Mouse (Mus musculus) CD4-positive, CD25-positive, alpha-beta regulatory T cell, adult 9 weeks (primary cell): ENCODE measurements around the gene Cldn34a. TPM values are rescaled to one million over a fixed set of nuclear protein-coding genes. Genes with fewer than 3 reads are reported as not detected.

Experiments
- polyA plus RNA-seq: library from polyadenylated mRNA; unstranded; fragments of 100-300 nt; shearing (Covaris generic); gene quantifications from one replicate; pipeline ENCODE4 v1.2.1, GENCODE M21; 2017

Gene Cldn34a
- polyA plus RNA-seq = not detected

DNA sequence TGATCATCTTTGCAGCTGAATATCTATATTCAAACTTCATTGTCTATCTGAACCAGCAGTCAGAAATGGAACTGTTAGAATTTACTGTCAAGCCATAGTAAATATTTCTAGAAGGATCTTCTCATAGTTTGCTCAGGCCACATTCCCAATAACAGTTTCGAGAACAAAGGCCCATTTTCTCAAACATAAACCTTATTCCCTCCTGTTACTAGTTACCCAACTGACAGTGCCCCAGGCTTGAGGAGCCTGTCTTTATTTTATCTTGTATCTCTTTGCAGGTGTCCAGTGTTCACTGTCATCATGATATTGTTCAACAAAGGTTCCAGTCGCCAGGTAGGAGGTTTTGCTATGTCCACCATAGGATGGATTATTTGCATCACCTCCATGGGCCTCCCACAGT is at the start of gene Cldn34a:
Gene Cldn34a, plus strand, starts transcription at position 301 of the 400 bp plus-strand sequence.

Other genes starting within 250 kb of the Cldn34a start
- 31.3 TPM for gene Kantr, start 235.8 kb upstream of the Cldn34a start, polyA plus RNA-seq
- 29.3 TPM for gene Tspyl2, start 220.9 kb upstream of the Cldn34a start, polyA plus RNA-seq
- not detected for gene Gpr173, start 194.6 kb upstream of the Cldn34a start, polyA plus RNA-seq
- not detected for gene Shroom2, start 206.1 kb downstream of the Cldn34a start, polyA plus RNA-seq
- gene Gpr143, start 218.6 kb downstream of the Cldn34a start, polyA plus RNA-seq = not detected